Mouse (Mus musculus) telencephalon, adult 2 months (tissue): ENCODE data around the gene Serpinb9g.
"Not testable (repeated sequence)": the region's sequence is repeated elsewhere in the genome, so short reads cannot be mapped to it uniquely, and the experiment has no call there.

ENCODE experiments used
- DNase-seq: peaks from one replicate; pipeline ENCODE4 v3.0.0-alpha.2; 2011; ENCODE audit warnings: low read depth, low spot score

Gene Serpinb9g

DNA sequence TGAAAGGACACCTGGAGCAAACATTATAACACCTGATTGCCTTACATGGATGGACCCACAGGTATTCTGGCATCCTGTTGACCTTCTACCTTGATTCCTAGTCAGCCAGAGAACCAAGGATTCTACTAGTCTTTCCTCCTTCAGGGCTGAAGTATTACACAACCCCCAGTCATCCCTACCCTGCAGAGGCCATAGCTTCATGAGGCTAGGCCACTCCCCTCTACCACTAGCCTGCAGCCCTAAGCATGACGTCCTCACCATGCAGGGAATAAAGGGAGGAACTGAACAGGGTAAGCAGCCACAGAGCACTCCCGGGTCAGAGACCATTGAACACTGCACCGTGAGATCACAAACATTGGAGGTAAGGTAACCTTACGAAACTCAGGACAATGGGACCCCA is at the start of gene Serpinb9g:
Serpinb9g (plus strand) TSS at position 301 of the 400 bp plus-strand sequence.
- DNase-seq: not testable (repeated sequence)

DNA sequence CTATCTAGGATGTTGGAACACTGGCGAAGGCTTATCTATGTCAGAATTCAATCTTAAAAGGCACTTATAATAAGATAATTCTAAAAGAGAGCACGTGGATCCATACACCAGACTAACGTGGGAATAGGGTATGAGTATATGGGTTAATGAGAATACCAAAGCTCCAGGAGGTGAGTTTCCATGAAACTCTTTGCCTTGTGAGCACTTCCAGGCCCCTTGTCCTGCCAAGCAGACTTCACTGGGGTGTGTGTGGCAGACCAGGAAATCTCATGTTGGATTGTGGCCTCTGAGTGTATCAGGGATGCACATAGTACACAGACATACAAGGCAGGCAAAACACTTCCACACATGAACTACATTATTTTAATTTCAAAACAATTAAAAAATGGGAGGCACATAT is 718 bp upstream of the Serpinb9g start:
- not testable (repeated sequence) for DNase-seq

- no peak for DNase-seq
Observed at GRCm38 (mm10) chr13:33524629-33525028, 40.0 kb downstream of the Serpinb9g start.

DNA sequence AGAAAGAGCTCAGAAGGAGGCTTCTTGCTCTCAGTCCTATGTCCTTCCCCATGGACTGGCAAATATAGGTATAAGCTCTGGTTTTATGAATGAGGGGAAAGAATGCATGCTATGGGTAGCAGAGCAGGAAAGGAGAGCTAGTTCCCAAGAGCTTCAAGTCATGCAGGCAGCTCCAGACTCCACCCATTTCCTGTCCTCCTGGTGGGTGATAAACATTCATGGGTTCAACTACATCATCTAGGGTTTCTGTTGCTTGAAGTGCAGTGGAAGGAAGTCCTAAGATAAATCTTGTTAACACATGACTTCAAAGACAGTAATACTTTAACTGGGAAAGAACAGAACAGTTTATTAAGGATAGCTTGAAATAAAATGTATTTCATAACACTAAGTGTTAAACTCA is 48.2 kb downstream of the Serpinb9g start:
- no peak for DNase-seq
